Mouse (Mus musculus): ENCODE data around the gene Sln.

Gene Sln

GRCm38 (mm10) chr9:53849864-53850263, at the start of gene Sln:
Gene Sln (plus strand): TSS chr9:53850164.
- no peak for DNase-seq

- DNase-seq = no peak
These were observed 47.0 kb upstream of the Sln start for GRCm38 (mm10) chr9:53802921-53803320.

GRCm38 (mm10) chr9:53806496-53807086, 43.4 kb upstream of the Sln start:
- DNase-seq = no peak

- DNase-seq = no peak
These were observed 36.5 kb upstream of the Sln start for GRCm38 (mm10) chr9:53813418-53813817.

- DNase-seq = peak; percentile 74
These were observed 31.2 kb upstream of the Sln start for GRCm38 (mm10) chr9:53818760-53819159.

GRCm38 (mm10) chr9:53825318-53825717, 24.6 kb upstream of the Sln start:
- DNase-seq = peak; percentile 4

GRCm38 (mm10) chr9:53829081-53829865, 20.7 kb upstream of the Sln start:
- DNase-seq = peak; percentile 40

- no peak for DNase-seq
These were observed 20.1 kb upstream of the Sln start for GRCm38 (mm10) chr9:53829866-53830209.

GRCm38 (mm10) chr9:53835039-53835438, 14.9 kb upstream of the Sln start:
- no peak for DNase-seq

GRCm38 (mm10) chr9:53835976-53836375, 14.0 kb upstream of the Sln start:
- no peak for DNase-seq

- no peak for DNase-seq
These were observed 11.1 kb upstream of the Sln start for GRCm38 (mm10) chr9:53838816-53839215.

- DNase-seq = no peak
These were observed 1.4 kb upstream of the Sln start for GRCm38 (mm10) chr9:53848548-53848947.

- no peak for DNase-seq
These were observed 2.2 kb downstream of the Sln start for GRCm38 (mm10) chr9:53852158-53852557.

- no peak for DNase-seq
These were observed 3.7 kb downstream of the Sln start for GRCm38 (mm10) chr9:53853672-53854071.

GRCm38 (mm10) chr9:53854525-53854924, 4.6 kb downstream of the Sln start:
- DNase-seq = no peak

GRCm38 (mm10) chr9:53857864-53858263, 7.9 kb downstream of the Sln start:
- DNase-seq = no peak

GRCm38 (mm10) chr9:53873239-53873638, 23.3 kb downstream of the Sln start:
- no peak for DNase-seq

- DNase-seq = no peak
These were observed 27.5 kb downstream of the Sln start for GRCm38 (mm10) chr9:53877423-53877822.

GRCm38 (mm10) chr9:53883588-53884280, 33.8 kb downstream of the Sln start:
- DNase-seq = no peak

GRCm38 (mm10) chr9:53890075-53890474, 40.1 kb downstream of the Sln start:
- DNase-seq = peak; percentile 25

GRCm38 (mm10) chr9:53895827-53896226, 45.9 kb downstream of the Sln start:
- no peak for DNase-seq

GRCm38 (mm10) chr9:53899836-53900235, 49.9 kb downstream of the Sln start:
- DNase-seq = no peak

- no peak for DNase-seq
These were observed 53.4 kb downstream of the Sln start for GRCm38 (mm10) chr9:53903215-53903842.

All from lung, postnatal 14 days (tissue).